Mouse (Mus musculus) liver, postnatal 0 days (tissue): ENCODE data around the gene Nfib.

ENCODE experiments used
- CTCF ChIP-seq: sonication (generic); IDR thresholded peaks from 2 replicates; pipeline ENCODE4 v1.5.1; 2016; ENCODE audit warnings: antibody characterized with exemption, low read depth
- EP300 ChIP-seq: IDR thresholded peaks from 2 replicates; pipeline ENCODE4 v1.6.1; 2016; ENCODE audit warnings: antibody characterized with exemption, low read depth, mild to moderate bottlenecking

DNA sequence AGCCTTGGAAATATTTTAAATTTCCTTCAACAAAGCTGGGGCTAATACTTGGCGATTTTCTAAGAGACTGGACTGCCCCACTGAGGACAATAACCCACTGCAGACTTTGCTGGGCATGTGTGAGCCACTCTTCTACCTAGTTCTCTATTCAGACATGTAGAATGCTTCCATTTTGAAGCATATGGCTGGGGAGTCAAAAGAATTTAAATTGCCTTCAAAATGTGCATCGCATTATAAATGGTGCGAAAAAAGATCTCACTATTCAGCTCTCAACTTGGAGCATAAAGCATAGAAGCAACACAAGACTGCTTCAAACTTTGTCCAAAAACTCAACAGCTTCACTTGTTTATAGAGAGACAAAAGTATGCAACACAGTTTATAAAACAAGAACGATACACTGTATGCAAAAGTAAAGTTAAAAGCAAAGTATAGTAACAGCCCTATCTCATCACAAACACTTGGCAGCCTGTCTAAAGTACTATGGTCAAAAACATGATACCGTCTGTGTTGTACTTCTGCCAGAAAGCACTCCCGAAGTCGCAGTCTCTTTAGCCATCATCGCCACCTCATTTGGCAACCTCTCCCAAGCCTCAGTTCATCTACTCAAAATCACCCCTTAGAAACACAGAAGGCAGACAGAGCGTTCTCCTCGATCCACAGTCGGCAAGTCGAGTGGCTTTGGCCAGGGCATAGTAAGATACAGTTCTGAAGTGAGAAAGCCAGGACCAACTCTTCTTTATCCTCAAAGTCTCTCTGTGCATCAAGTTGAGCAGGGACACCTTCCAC, 267.8 kb downstream of the Nfib start:
- TF ChIP-seq EP300, result no peak
- no peak for TF ChIP-seq CTCF
